Mouse (Mus musculus) heart, postnatal 4 days (tissue): ENCODE results near the gene Tcl1b1. TPM values are rescaled to one million over a fixed set of nuclear protein-coding genes. Genes with fewer than 3 reads are reported as not detected.
"Not testable (repeated sequence)": the region's sequence is repeated elsewhere in the genome, so short reads cannot be mapped to it uniquely, and the experiment has no call there.

Experiments
- DNase-seq: peaks from one replicate; pipeline ENCODE4 v3.0.0; 2021
- total RNA-seq, 2 experiments: library from RNA; stranded (reverse); gene quantifications; 2 replicates each; pipeline ENCODE4 v1.2.3; 2021

Gene Tcl1b1
- total RNA-seq, 2 experiments from 2014 or later = not detected

- DNase-seq = not testable (repeated sequence)
These were observed 40.4 kb downstream of the Tcl1b1 start for GRCm38 (mm10) chr12:105199684-105200497.

GRCm38 (mm10) chr12:105201657-105202056, 42.2 kb downstream of the Tcl1b1 start, which contains the start of gene Tcl1b4:
TSS of gene Tcl1b4 (plus strand) at chr12:105201957.
- not testable (repeated sequence) for DNase-seq

- DNase-seq = no peak
These were observed 47.6 kb downstream of the Tcl1b1 start for GRCm38 (mm10) chr12:105207071-105207470.

GRCm38 (mm10) chr12:105208441-105208840, 49.0 kb downstream of the Tcl1b1 start:
- no peak for DNase-seq

- no peak for DNase-seq
These were observed 49.7 kb downstream of the Tcl1b1 start for GRCm38 (mm10) chr12:105209231-105209630.

Other genes starting within 250 kb of the Tcl1b1 start
- gene Syne3, start 149.9 kb upstream of the Tcl1b1 start, total RNA-seq = 1 to 10 TPM; 7.3 to 7.8 TPM
- gene Glrx5, start 127.0 kb upstream of the Tcl1b1 start, total RNA-seq = 10 to 100 TPM; 81.2 to 82.0 TPM
- not detected for gene Tcl1b2, start 13.7 kb upstream of the Tcl1b1 start, total RNA-seq
- not detected for gene Tcl1b5, start 16.7 kb downstream of the Tcl1b1 start, total RNA-seq
- not detected for gene Tcl1b3, start 31.4 kb downstream of the Tcl1b1 start, total RNA-seq
- not detected for gene Tcl1b4, start 42.3 kb downstream of the Tcl1b1 start, total RNA-seq
- gene Tcl1, start 63.1 kb downstream of the Tcl1b1 start, total RNA-seq = not detected
- not detected for gene Tunar, start 174.2 kb downstream of the Tcl1b1 start, total RNA-seq